Mouse (Mus musculus): ENCODE results near the gene Slc2a13.
A peak's percentile ranks its signal among the peaks of the same experiment; 100 is the strongest.

Slc2a13 gene

GRCm38 (mm10) chr15:91377105-91377504, 196.0 kb downstream of the Slc2a13 start:
- DNase-seq (ENCODE audit: extremely low spot score, low spot score) = no peak

GRCm38 (mm10) chr15:91374441-91374840, 198.6 kb downstream of the Slc2a13 start:
- DNase-seq (ENCODE audit: extremely low spot score, low spot score) = no peak

- no peak for DNase-seq (ENCODE audit: extremely low spot score, low spot score)
Measured at GRCm38 (mm10) chr15:91373203-91373584, 199.9 kb downstream of the Slc2a13 start.

- no peak for DNase-seq (ENCODE audit: extremely low spot score, low spot score)
Measured at GRCm38 (mm10) chr15:91372464-91373202, 200.4 kb downstream of the Slc2a13 start.

GRCm38 (mm10) chr15:91371859-91372394, 201.1 kb downstream of the Slc2a13 start:
- DNase-seq (ENCODE audit: extremely low spot score, low spot score) = no peak

GRCm38 (mm10) chr15:91369736-91370449, 203.2 kb downstream of the Slc2a13 start:
- DNase-seq (ENCODE audit: extremely low spot score, low spot score) = no peak

GRCm38 (mm10) chr15:91360495-91360894, 212.6 kb downstream of the Slc2a13 start:
- DNase-seq (ENCODE audit: extremely low spot score, low spot score) = no peak

- DNase-seq (ENCODE audit: extremely low spot score, low spot score) = no peak
Measured at GRCm38 (mm10) chr15:91351006-91351405, 222.1 kb downstream of the Slc2a13 start.

GRCm38 (mm10) chr15:91338350-91338749, 234.7 kb downstream of the Slc2a13 start:
- DNase-seq (ENCODE audit: extremely low spot score, low spot score) = no peak

- DNase-seq (ENCODE audit: extremely low spot score, low spot score) = no peak
Measured at GRCm38 (mm10) chr15:91334416-91334900, 238.6 kb downstream of the Slc2a13 start.

GRCm38 (mm10) chr15:91327748-91328147, 245.3 kb downstream of the Slc2a13 start:
- DNase-seq (ENCODE audit: extremely low spot score, low spot score) = no peak

GRCm38 (mm10) chr15:91327023-91327422, 246.0 kb downstream of the Slc2a13 start:
- DNase-seq (ENCODE audit: extremely low spot score, low spot score) = no peak

- peak; percentile 18 for DNase-seq (ENCODE audit: extremely low spot score, low spot score)
Measured at GRCm38 (mm10) chr15:91319376-91319775, 253.7 kb downstream of the Slc2a13 start.

GRCm38 (mm10) chr15:91316964-91317363, 256.1 kb downstream of the Slc2a13 start:
- DNase-seq (ENCODE audit: extremely low spot score, low spot score) = no peak

GRCm38 (mm10) chr15:91314402-91315318, 258.4 kb downstream of the Slc2a13 start:
- no peak for DNase-seq (ENCODE audit: extremely low spot score, low spot score)

GRCm38 (mm10) chr15:91304296-91304852, 268.7 kb downstream of the Slc2a13 start:
- peak; percentile 53 for DNase-seq (ENCODE audit: extremely low spot score, low spot score)

- peak; percentile 90 for DNase-seq (ENCODE audit: extremely low spot score, low spot score)
Measured at GRCm38 (mm10) chr15:91301366-91301765, 271.7 kb downstream of the Slc2a13 start.

GRCm38 (mm10) chr15:91299319-91299835, 273.7 kb downstream of the Slc2a13 start:
- no peak for DNase-seq (ENCODE audit: extremely low spot score, low spot score)

- DNase-seq (ENCODE audit: extremely low spot score, low spot score) = no peak
Measured at GRCm38 (mm10) chr15:91283418-91283817, 289.6 kb downstream of the Slc2a13 start.

- no peak for DNase-seq (ENCODE audit: extremely low spot score, low spot score)
Measured at GRCm38 (mm10) chr15:91282822-91283221, 290.2 kb downstream of the Slc2a13 start.

- DNase-seq (ENCODE audit: extremely low spot score, low spot score) = no peak
Measured at GRCm38 (mm10) chr15:91281521-91281920, 291.5 kb downstream of the Slc2a13 start.

Data from neural tube, embryonic 10.5 days (tissue).